Mouse (Mus musculus) limb, embryonic 13.5 days (tissue): ENCODE measurements around the gene Nacad. TPM values are rescaled to one million over a fixed set of nuclear protein-coding genes. Genes with fewer than 3 reads are reported as not detected.

ENCODE experiments used
- ATAC-seq: fragments of 200-750 bp; cut with Nextera tagmentation; 2 replicates; pipeline ENCODE4 v1.8.0; 2017; ENCODE audit warnings: low read depth, moderate number of reproducible peaks, moderate TSS enrichment; ENCODE audit not compliant: low FRiP score
- H3K27ac ChIP-seq: fragments of 300-500 bp; sonication (generic); 2 replicates; pipeline ENCODE4 v1.5.1; 2015; ENCODE audit warnings: inconsistent platforms, mild to moderate bottlenecking, moderate library complexity
- H3K27me3 ChIP-seq: fragments of 300-500 bp; sonication (generic); 2 replicates; pipeline ENCODE4 v1.6.1; 2015; ENCODE audit warnings: mild to moderate bottlenecking, inconsistent platforms
- H3K36me3 ChIP-seq: fragments of 300-500 bp; sonication (generic); 2 replicates; pipeline ENCODE4 v1.6.1; 2015; ENCODE audit warnings: inconsistent platforms, mild to moderate bottlenecking, moderate library complexity
- H3K4me1 ChIP-seq: fragments of 300-500 bp; sonication (generic); 2 replicates; pipeline ENCODE4 v1.6.1; 2015; ENCODE audit warnings: inconsistent platforms
- H3K4me2 ChIP-seq: fragments of 300-500 bp; sonication (generic); replicated peaks from 2 replicates; pipeline ENCODE4 v1.6.1; 2015; ENCODE audit warnings: inconsistent platforms, mild to moderate bottlenecking, moderate library complexity
- H3K4me3 ChIP-seq: fragments of 300-500 bp; sonication (generic); 2 replicates; pipeline ENCODE4 v1.5.1; 2015; ENCODE audit warnings: moderate library complexity, mild to moderate bottlenecking, inconsistent platforms
- H3K9ac ChIP-seq: fragments of 300-500 bp; sonication (generic); 2 replicates; pipeline ENCODE4 v1.6.1; 2015; ENCODE audit warnings: mild to moderate bottlenecking, inconsistent platforms
- H3K9me3 ChIP-seq: fragments of 300-500 bp; sonication (generic); 2 replicates; pipeline ENCODE4 v1.6.1; 2016; ENCODE audit warnings: inconsistent platforms
- WGBS: fragments of 180-500 bp; shearing (Covaris S2); methylation state at CpG from one replicate; pipeline ENCODE4 v1.1.7; 2015; 5-methylcytosine and 5-hydroxymethylcytosine counted together
- polyA plus RNA-seq: library from polyadenylated mRNA; unstranded; fragments of >200 nt; fragmentation: Nextera tagmentation; extraction: Ambion mirVana; gene quantifications from 2 replicates; pipeline ENCODE4 v1.2.1, GENCODE M21; 2015

Gene Nacad
- polyA plus RNA-seq, 1 experiment from 2014 or later, result 1.2 TPM

DNA sequence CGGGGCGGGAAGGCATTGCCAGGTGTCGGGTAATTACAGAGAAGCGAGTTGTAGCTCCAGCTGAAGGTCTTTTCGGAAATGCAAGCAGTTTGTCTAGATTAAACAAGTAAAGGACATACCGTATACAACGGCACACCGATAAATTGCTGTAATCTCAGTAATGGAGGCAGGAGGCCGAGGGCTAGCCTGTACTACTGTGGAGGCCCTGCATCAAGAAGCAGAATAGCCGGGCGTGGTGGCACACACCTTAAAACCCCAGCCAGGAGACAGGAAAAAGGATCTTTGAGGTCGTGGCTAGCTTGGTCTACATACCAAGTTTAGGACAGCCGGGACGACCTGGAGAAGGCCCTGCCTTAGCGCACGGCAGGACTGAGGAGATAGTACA is 20.5 kb upstream of the Nacad start:
- H3K27ac ChIP-seq, result peak overlapping the region; percentile 88
- peak overlapping the region; percentile 79 for H3K9ac ChIP-seq
- WGBS, result 12% methylated on average over 16 of the region's 16 CpGs
- peaks cover 32% of the 10 kb centered on the region for H3K4me1 ChIP-seq
- peak overlapping the region; percentile 77 for H3K4me3 ChIP-seq
- ATAC-seq, result peak; percentile 21
- no peaks in the 10 kb centered on the region for H3K27me3 ChIP-seq
- H3K9me3 ChIP-seq, result no peaks in the 10 kb centered on the region
- H3K4me2 ChIP-seq, result peak overlapping the region; percentile 79
- peaks cover 29% of the 10 kb centered on the region for H3K36me3 ChIP-seq

GRCm38 (mm10) chr11:6625478-6626387 is 19.9 kb upstream of the Nacad start, which contains the start of gene Tbrg4:
Gene Tbrg4, minus strand, starts transcription at chr11:6626067.
- H3K27me3 ChIP-seq, result no peaks in the 10 kb centered on the region
- H3K4me3 ChIP-seq, result peak within 1 kb of the TSS; percentile 77
- peak within 1 kb of the TSS; percentile 88 for H3K27ac ChIP-seq
- H3K36me3 ChIP-seq, result peaks cover 36% of the 10 kb centered on the region
- no peaks in the 10 kb centered on the region for H3K9me3 ChIP-seq
- H3K9ac ChIP-seq, result peak within 1 kb of the TSS; percentile 79
- WGBS, result under 1% methylated on average over 66 of the region's 66 CpGs
- peak; percentile 95 for ATAC-seq
- peaks cover 32% of the 10 kb centered on the region for H3K4me1 ChIP-seq
- peak within 1 kb of the TSS; percentile 79 for H3K4me2 ChIP-seq

DNA sequence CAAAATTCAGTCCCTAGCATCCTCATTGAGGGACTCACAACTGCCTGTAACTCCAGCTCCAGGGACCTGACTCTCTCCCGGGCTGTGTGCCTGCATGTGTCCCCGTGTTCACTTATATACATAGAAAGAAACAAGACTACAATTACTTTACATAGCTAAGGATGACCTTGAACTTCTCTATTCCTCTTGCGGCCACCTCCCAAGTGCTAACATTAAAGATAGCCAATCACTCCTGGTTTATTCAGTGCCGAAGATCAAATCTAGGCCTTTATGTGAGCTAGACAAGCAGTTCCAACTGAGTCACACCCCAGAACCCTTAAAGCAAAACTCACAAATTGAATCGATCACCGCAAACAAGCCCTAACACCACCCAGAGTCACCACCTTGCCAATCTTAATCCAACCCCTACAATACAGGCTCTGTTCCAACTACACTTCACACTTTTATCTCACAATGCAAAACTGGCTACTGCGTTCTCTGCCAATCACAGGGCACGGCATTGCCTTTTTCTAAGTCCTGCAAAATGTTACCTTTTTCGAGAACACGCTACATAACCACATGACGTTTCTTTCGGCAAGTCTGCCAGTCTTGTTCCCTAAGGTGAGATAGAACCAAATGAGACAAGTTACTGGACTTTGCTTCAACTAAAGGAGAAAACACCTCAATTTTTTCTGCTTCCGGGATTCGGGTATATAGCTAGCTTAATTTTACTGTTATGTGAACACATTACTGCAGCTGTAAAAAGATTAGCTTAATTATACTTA is 18.9 kb upstream of the Nacad start:
- WGBS, result 71% methylated on average over 14 of the region's 14 CpGs

DNA sequence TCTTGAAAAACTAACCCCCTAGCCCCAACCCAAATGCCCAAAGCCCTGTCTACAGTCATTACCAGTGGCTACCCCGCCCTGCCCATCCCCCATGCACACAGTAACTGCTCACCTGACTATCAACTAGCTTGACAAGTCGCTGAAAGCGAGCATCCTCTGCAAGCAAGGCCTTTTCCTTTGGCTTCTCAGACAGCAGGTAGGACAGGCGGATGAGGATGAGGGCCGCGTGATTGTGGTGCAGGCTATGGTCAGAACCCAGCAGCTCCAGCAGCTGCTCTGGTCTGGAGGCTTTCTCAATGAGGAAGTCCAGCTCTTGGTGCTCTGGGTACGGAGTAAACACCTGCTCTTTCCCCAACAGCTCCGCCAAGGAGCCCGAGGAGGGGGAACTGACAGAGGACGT is 17.9 kb upstream of the Nacad start:
- peak overlapping the region; percentile 69; the same call in 1 of the 2 replicates for H3K4me2 ChIP-seq
- no peaks in the 10 kb centered on the region for H3K9me3 ChIP-seq
- no peak overlapping the region for H3K4me3 ChIP-seq
- no peak overlapping the region for H3K27ac ChIP-seq
- WGBS, result 93% methylated on average over 10 of the region's 10 CpGs
- H3K9ac ChIP-seq, result no peak overlapping the region
- H3K36me3 ChIP-seq, result peaks cover 56% of the 10 kb centered on the region
- H3K4me1 ChIP-seq, result peaks cover 32% of the 10 kb centered on the region
- no peaks in the 10 kb centered on the region for H3K27me3 ChIP-seq
- ATAC-seq, result no peak

More for the DNA sequence above, 18.9 kb upstream of the Nacad start:
- H3K27ac ChIP-seq, result no peak overlapping the region
- H3K4me1 ChIP-seq, result peaks cover 32% of the 10 kb centered on the region
- peaks cover 45% of the 10 kb centered on the region for H3K36me3 ChIP-seq
- H3K27me3 ChIP-seq, result no peaks in the 10 kb centered on the region
- no peak for ATAC-seq
- H3K4me3 ChIP-seq, result peak overlapping the region; percentile 77
- peak overlapping the region; percentile 79 for H3K9ac ChIP-seq
- no peaks in the 10 kb centered on the region for H3K9me3 ChIP-seq
- H3K4me2 ChIP-seq, result peak overlapping the region; percentile 69

DNA sequence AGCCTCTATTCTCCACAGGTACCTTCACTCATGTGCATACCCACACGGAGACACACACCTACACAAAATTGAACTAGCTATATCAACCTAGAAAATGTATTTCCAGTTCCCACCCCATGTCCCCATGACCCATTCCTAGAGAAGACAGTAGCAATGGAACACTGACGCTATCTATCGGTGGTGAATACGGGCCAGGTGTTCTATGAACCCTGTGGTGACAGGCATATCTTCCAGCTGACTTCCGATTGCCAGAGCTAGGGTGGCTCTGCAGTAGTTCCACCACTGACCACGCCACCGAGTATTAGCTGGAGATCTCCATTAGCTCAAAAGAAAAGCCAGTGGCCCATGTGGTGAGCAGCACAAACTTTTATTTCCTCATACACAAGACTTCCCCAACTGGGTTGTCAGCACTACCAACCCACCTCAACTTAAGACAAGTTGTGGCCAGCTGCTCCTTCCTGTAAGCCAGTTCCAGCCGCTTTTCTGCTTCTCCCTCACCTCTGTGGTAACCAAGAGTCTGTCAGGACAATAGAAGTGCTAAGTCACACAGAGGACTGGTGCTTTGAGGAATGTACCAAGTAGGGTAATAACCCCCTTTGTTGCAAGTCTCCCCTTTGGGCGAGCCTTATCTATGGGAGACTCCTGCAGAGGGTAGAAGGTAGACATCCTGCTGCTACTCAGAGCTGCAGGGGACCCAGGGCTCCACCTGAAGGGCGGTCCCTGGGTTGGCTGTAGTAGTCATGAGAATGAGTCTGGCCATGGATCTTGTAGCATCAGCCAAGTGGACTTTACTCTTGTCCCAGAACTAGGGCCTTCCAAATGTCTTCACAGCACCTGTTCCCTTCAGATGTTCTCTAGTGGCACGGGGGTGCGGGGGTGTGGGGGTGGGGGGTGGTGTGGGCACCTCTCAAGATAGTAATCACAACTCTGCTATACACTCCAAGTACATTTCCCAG is 9.7 kb upstream of the Nacad start:
- WGBS, result 92% methylated on average over 12 of the region's 12 CpGs
- Histone ChIP-seq H3K36me3 (peaks cover 95% of the 10 kb centered on the region), H3K27me3 (no peaks in the 10 kb centered on the region), H3K4me2 (no peak overlapping the region), H3K4me3 (no peak overlapping the region), H3K9ac (no peak overlapping the region), H3K27ac (no peak overlapping the region), H3K4me1 (no peaks in the 10 kb centered on the region), H3K9me3 (no peaks in the 10 kb centered on the region)
- ATAC-seq, result no peak

DNA sequence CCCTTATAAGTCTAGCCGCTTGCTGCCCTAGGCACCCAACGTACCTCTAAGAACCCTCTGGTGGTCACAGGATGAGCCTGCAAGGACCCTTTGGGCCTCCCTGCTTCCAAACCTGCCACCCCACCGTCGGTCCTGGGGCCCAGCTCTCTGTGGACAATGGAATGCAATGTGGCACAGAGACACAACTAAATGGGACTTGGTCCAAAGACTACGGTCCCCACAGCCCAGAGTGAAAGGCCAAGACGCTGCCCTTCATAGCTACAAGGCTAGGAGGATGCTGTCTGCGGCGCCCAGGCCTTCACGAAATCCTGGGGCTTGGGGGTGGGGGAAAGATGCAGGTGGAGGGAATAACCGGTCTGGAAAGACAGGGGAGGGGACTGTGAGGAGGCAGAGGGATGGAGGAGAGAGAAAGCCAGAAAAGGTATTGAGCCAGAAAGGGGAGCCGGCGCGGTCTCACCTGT is 802 bp downstream of the Nacad start:
- Histone ChIP-seq H3K9ac (peak overlapping the region; percentile 62), H3K4me1 (peaks cover 29% of the 10 kb centered on the region), H3K4me2 (peak overlapping the region; percentile 78), H3K27me3 (peaks cover 49% of the 10 kb centered on the region), H3K36me3 (no peaks in the 10 kb centered on the region), H3K4me3 (peak overlapping the region; percentile 44), H3K9me3 (no peaks in the 10 kb centered on the region), H3K27ac (no peak overlapping the region)
- ATAC-seq, result no peak
- 21% methylated on average over 13 of the region's 13 CpGs for WGBS

- no peaks in the 10 kb centered on the region for H3K9me3 ChIP-seq
- no peaks in the 10 kb centered on the region for H3K36me3 ChIP-seq
- peaks cover 49% of the 10 kb centered on the region for H3K27me3 ChIP-seq
- H3K4me1 ChIP-seq, result peaks cover 29% of the 10 kb centered on the region
- H3K27ac ChIP-seq, result no peak overlapping the region
- peak overlapping the region; percentile 78 for H3K4me2 ChIP-seq
- H3K9ac ChIP-seq, result no peak overlapping the region
- peak overlapping the region; percentile 44; the same call in 1 of the 2 replicates for H3K4me3 ChIP-seq
- ATAC-seq, result no peak
These were observed 1.3 kb downstream of the Nacad start for GRCm38 (mm10) chr11:6604604-6604936.

DNA sequence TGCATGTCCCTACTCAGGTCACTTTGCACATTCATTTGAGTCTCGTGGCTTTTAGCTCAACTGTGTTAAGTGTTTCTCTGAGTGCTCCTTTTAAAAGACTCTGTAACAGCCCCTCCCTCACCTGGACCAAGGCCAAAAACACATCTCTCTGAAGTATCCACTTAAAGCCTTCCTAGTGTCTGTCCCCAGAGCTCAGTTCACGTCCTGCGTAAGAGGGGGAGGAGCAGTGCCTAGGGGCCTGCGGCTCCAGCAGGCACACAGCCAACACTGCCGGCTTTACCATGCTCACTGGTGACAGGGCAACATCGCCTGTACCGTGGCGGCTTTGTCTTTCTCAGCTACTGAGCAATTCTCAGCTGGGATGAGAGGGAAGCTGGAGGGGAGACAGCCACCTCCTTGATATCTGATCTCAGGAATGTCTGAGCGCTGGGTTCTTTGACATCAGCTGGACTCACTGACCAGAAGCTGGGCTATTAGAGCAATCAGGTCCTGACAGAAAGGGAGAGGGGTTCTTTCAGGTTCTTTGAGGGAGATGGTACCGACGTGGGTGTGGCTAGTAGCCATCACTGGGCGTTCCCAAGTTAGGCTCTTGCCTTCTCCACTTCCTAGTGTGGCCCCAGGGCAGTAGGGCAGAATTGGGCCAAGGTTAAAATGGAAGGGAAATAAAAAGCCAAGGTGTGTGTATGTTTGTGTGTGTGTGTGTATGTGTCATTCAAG is 1.8 kb downstream of the Nacad start:
- Histone ChIP-seq H3K9me3 (no peaks in the 10 kb centered on the region), H3K4me3 (no peak overlapping the region), H3K27ac (no peak overlapping the region), H3K36me3 (no peaks in the 10 kb centered on the region), H3K4me1 (peaks cover 31% of the 10 kb centered on the region), H3K9ac (0 out of 2 replicates have a peak overlapping the region, but pooled peaks have one; percentile 48), H3K27me3 (peaks cover 49% of the 10 kb centered on the region), H3K4me2 (peak overlapping the region; percentile 34; the same call in 1 of the 2 replicates)
- no peak for ATAC-seq
- WGBS, result 17% methylated on average over 12 of the region's 12 CpGs

- H3K36me3 ChIP-seq, result peaks cover 8% of the 10 kb centered on the region
- no peak overlapping the region for H3K27ac ChIP-seq
- no peak overlapping the region for H3K4me2 ChIP-seq
- no peaks in the 10 kb centered on the region for H3K9me3 ChIP-seq
- no peak overlapping the region for H3K4me3 ChIP-seq
- peaks cover 49% of the 10 kb centered on the region for H3K27me3 ChIP-seq
- peaks cover 40% of the 10 kb centered on the region for H3K4me1 ChIP-seq
- no peak for ATAC-seq
- 80% methylated on average over 9 of the region's 9 CpGs for WGBS
- 0 out of 2 replicates have a peak overlapping the region, but pooled peaks have one; percentile 48 for H3K9ac ChIP-seq
These were observed 2.6 kb downstream of the Nacad start for GRCm38 (mm10) chr11:6603224-6603623.

DNA sequence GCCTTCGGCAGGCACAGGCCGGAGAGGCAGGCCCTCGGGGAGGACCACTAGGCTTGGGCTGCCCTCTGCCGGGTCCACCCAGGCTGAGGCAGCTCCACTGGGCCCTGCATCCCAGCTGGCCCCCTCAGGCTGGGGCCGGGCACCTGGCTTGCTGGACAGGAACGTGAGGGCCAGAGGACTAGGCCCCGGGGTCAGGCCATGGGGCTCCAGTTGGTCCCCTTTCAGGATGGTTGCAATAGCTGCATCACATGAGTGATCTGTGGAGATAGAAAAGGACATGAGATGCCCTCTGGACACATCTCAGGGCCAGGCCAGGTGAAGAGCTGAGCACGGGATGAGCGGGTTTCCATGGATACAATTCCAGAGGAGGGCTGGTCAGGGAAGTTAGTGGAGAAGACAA is 3.2 kb downstream of the Nacad start:
- peaks cover 13% of the 10 kb centered on the region for H3K36me3 ChIP-seq
- no peaks in the 10 kb centered on the region for H3K9me3 ChIP-seq
- no peak overlapping the region for H3K9ac ChIP-seq
- H3K4me3 ChIP-seq, result no peak overlapping the region
- H3K27ac ChIP-seq, result no peak overlapping the region
- no peak for ATAC-seq
- 81% methylated on average over 8 of the region's 9 CpGs for WGBS
- peaks cover 45% of the 10 kb centered on the region for H3K4me1 ChIP-seq
- peaks cover 49% of the 10 kb centered on the region for H3K27me3 ChIP-seq
- H3K4me2 ChIP-seq, result no peak overlapping the region
